Mouse (Mus musculus) heart, postnatal 0 days (tissue): ENCODE data around the gene Meaf6.

Source experiments
- CTCF ChIP-seq: IDR thresholded peaks from 2 replicates; pipeline ENCODE4 v1.5.1; 2016; ENCODE audit warnings: antibody characterized with exemption, control low read depth, low read depth
- EP300 ChIP-seq: IDR thresholded peaks from 2 replicates; pipeline ENCODE4 v1.6.1; 2016; ENCODE audit warnings: antibody characterized with exemption, low read depth

DNA sequence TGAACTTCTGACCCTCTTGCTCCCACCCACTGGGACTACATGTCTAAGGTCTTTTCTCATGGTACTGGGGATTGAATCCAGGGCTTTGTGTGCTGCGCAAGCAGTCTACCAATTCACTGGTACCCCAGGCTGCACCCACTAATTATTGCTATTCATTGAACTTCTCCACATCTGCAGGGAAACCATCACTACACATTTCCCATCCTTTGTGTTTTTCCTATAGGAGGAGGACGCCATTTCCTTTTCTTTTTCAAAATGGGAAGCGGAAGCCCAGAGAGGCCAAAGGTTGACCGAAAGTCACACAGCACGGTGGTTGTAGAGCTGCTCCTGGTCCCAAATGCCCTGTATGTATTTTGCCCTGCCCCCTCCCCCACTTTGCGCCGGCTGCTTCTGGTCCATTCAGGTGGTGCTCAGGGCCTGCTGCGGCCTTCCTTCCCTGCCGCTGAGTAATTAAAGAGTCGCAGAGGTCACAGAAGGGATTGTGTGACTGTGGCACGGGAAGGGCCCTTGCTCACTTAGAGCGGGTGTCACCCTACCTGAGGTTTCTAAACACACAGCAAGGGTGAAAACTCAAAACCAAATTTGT lies 51.5 kb downstream of the Meaf6 start:
- no peak for TF ChIP-seq CTCF
- TF ChIP-seq EP300: no peak
